In genomic region chr14:55854406-55855100, GRCm38 (mm10) we compare ENCODE assay signal across 7 mouse cellular contexts. TPM values are rescaled to one million over a fixed set of nuclear protein-coding genes. Genes with fewer than 3 reads are reported as not detected.
A peak's percentile ranks its signal among the peaks of the same experiment; 100 is the strongest.
DNase-seq lines count a peak whose midpoint lies in the region; ATAC-seq and TF ChIP-seq lines count a peak whose summit lies in the region.

No protein-coding gene starts in this region.

- H3K9ac ChIP-seq in heart, embryonic 12.5 days = peak overlapping the region; percentile 83
- H3K9ac ChIP-seq in liver, embryonic 15.5 days = peak overlapping the region; percentile 32
- peak overlapping the region; percentile 61 for H3K9ac ChIP-seq in neural tube, embryonic 14.5 days (replicated peaks; ENCODE audit: low read depth, low read length)

- peaks cover 37% of the 10 kb centered on the region for H3K4me1 ChIP-seq in G1E (ENCODE audit: insufficient read depth, low read depth, low read length)
- peaks cover 64% of the 10 kb centered on the region for H3K4me1 ChIP-seq in heart, embryonic 12.5 days (replicated peaks)
- H3K4me1 ChIP-seq in liver, embryonic 15.5 days (replicated peaks) = peaks cover 34% of the 10 kb centered on the region
- peaks cover 25% of the 10 kb centered on the region for H3K4me1 ChIP-seq in neural tube, embryonic 14.5 days (ENCODE audit: control insufficient read depth, insufficient read depth, low read length)

- TF ChIP-seq CTCF in G1E (IDR thresholded peaks at IDR 0.05; ENCODE audit: low read depth, low read length) = no peak

- H3K27ac ChIP-seq in heart, embryonic 12.5 days (ENCODE audit: poor library complexity, severe bottlenecking) = peak overlapping the region; percentile 98
- H3K27ac ChIP-seq in liver, embryonic 15.5 days (replicated peaks) = peak overlapping the region; percentile 53
- peak overlapping the region; percentile 78 for H3K27ac ChIP-seq in neural tube, embryonic 14.5 days (ENCODE audit: low read depth, low read length)

- no peaks in the 10 kb centered on the region for H3K36me3 ChIP-seq in G1E (replicated peaks)
- H3K36me3 ChIP-seq in heart, embryonic 12.5 days = peaks cover 15% of the 10 kb centered on the region; the same call in 1 of the 2 replicates
- H3K36me3 ChIP-seq in liver, embryonic 15.5 days (replicated peaks) = no peaks in the 10 kb centered on the region
- no peaks in the 10 kb centered on the region for H3K36me3 ChIP-seq in neural tube, embryonic 14.5 days (ENCODE audit: control insufficient read depth, insufficient read depth, low read length)

- no peaks in the 10 kb centered on the region for H3K9me3 ChIP-seq in G1E (replicated peaks)
- no peaks in the 10 kb centered on the region for H3K9me3 ChIP-seq in heart, embryonic 12.5 days (replicated peaks)
- no peaks in the 10 kb centered on the region for H3K9me3 ChIP-seq in liver, embryonic 15.5 days (replicated peaks)
- no peaks in the 10 kb centered on the region for H3K9me3 ChIP-seq in neural tube, embryonic 14.5 days (ENCODE audit: control insufficient read depth, low read length)

- H3K27me3 ChIP-seq in G1E (ENCODE audit: insufficient read depth, low read length) = peaks cover 73% of the 10 kb centered on the region
- H3K27me3 ChIP-seq in heart, embryonic 12.5 days (replicated peaks) = no peaks in the 10 kb centered on the region
- peaks cover 31% of the 10 kb centered on the region for H3K27me3 ChIP-seq in liver, embryonic 15.5 days
- no peaks in the 10 kb centered on the region for H3K27me3 ChIP-seq in neural tube, embryonic 14.5 days (ENCODE audit: control insufficient read depth, insufficient read depth, low read length)

- peak; percentile 46; the same call in 1 of the 2 replicates for ATAC-seq in G1E (ENCODE audit: extremely low read depth, insufficient number of reproducible peaks, low FRiP score, poor library complexity, severe bottlenecking)
- ATAC-seq in heart, embryonic 12.5 days (ENCODE audit: insufficient number of reproducible peaks, low FRiP score) = no peak
- no peak for ATAC-seq in liver, embryonic 15.5 days (ENCODE audit: insufficient read depth)
- ATAC-seq in neural tube, embryonic 14.5 days (ENCODE audit: low read depth) = peak; percentile 32; the same call in 1 of the 2 replicates
- no peak for ATAC-seq in cerebellum, adult (ENCODE audit: insufficient number of reproducible peaks, low FRiP score, low TSS enrichment)

- DNase-seq in 416B (ENCODE audit: low read depth) (peak; percentile 62), G1E (ENCODE audit: low spot score) (peak; percentile 33)
- no peak for DNase-seq in left cerebral cortex, adult 8-10 months (ENCODE audit: low spot score in 2 of 2)

- peak overlapping the region; percentile 83 for H3K4me2 ChIP-seq in heart, embryonic 12.5 days
- peak overlapping the region; percentile 72 for H3K4me2 ChIP-seq in liver, embryonic 15.5 days
- H3K4me2 ChIP-seq in neural tube, embryonic 14.5 days (ENCODE audit: low read depth, low read length) = peak overlapping the region; percentile 89

- H3K4me3 ChIP-seq in G1E (ENCODE audit: low read depth, low read length) = peak overlapping the region; percentile 71
- peak overlapping the region; percentile 64 for H3K4me3 ChIP-seq in heart, embryonic 12.5 days
- peak overlapping the region; percentile 57 for H3K4me3 ChIP-seq in liver, embryonic 15.5 days (replicated peaks)
- peak overlapping the region; percentile 57 for H3K4me3 ChIP-seq in neural tube, embryonic 14.5 days (ENCODE audit: low read depth, low read length)

- under 1% methylated on average over 9 of the region's 9 CpGs for WGBS in heart, embryonic 12.5 days
- 3% methylated on average over 9 of the region's 9 CpGs for WGBS in liver, embryonic 15.5 days (ENCODE audit: insufficient replicate concordance)
- WGBS in neural tube, embryonic 14.5 days = 2% methylated on average over 9 of the region's 9 CpGs

RNA-seq across cellular contexts. Expression of gene Nynrin, which starts 0.7 kb away (rescaled TPM):
- 4.5 and 5.6 TPM in 2 replicates for total RNA-seq in G1E (2014; fragmentation: Nextera tagmentation)
- 3.0 TPM in 2 replicates for total RNA-seq in G1E (2017)
- polyA plus RNA-seq in G1E (2012) = 3.7 and 4.2 TPM in 2 replicates
- polyA plus RNA-seq in heart, embryonic 12.5 days (2016; fragmentation: Nextera tagmentation; extraction: Ambion mirVana) = 33.3 and 38.2 TPM in 2 replicates
- polyA plus RNA-seq in liver, embryonic 15.5 days (2015; fragmentation: Nextera tagmentation; extraction: Ambion mirVana) = 2.0 and 2.1 TPM in 2 replicates
- polyA plus RNA-seq in neural tube, embryonic 14.5 days (2014; fragmentation: Nextera tagmentation; extraction: Ambion mirVana) = 5.8 and 10.2 TPM in 2 replicates
- total RNA-seq in left cerebral cortex, adult 8-10 months (2022) = 10 to 100 TPM in 2 of 4 experiments, 1 to 10 TPM in 2; 7.3 to 13.3 (median 11.3) TPM

RNA-seq across cellular contexts. Expression of gene Cbln3, which starts 29.6 kb away (rescaled TPM):
- total RNA-seq in G1E (2014; fragmentation: Nextera tagmentation) (0.53 TPM in 1 of 2 replicates, not detected in the other), G1E (2017) (0.58 and 0.66 TPM in 2 replicates)
- 0.20 and 0.35 TPM in 2 replicates for polyA plus RNA-seq in G1E (2012)
- polyA plus RNA-seq in heart, embryonic 12.5 days (2016; fragmentation: Nextera tagmentation; extraction: Ambion mirVana) = 0.32 and 0.57 TPM in 2 replicates
- 0.20 and 0.31 TPM in 2 replicates for polyA plus RNA-seq in liver, embryonic 15.5 days (2015; fragmentation: Nextera tagmentation; extraction: Ambion mirVana)
- 0.24 and 0.91 TPM in 2 replicates for polyA plus RNA-seq in neural tube, embryonic 14.5 days (2014; fragmentation: Nextera tagmentation; extraction: Ambion mirVana)
- under 1 TPM; 0.09 to 0.52 (median 0.23) TPM for total RNA-seq in left cerebral cortex, adult 8-10 months (2022)

RNA-seq across cellular contexts. Expression of gene Khnyn, which starts 30.2 kb away (rescaled TPM):
- total RNA-seq in G1E (2014; fragmentation: Nextera tagmentation) (25.6 and 29.4 TPM in 2 replicates), G1E (2017) (75.1 and 81.7 TPM in 2 replicates)
- 12.6 and 15.5 TPM in 2 replicates for polyA plus RNA-seq in G1E (2012)
- polyA plus RNA-seq in heart, embryonic 12.5 days (2016; fragmentation: Nextera tagmentation; extraction: Ambion mirVana) = 19.8 TPM in 2 replicates
- polyA plus RNA-seq in liver, embryonic 15.5 days (2015; fragmentation: Nextera tagmentation; extraction: Ambion mirVana) = 8.6 and 10.1 TPM in 2 replicates
- polyA plus RNA-seq in neural tube, embryonic 14.5 days (2014; fragmentation: Nextera tagmentation; extraction: Ambion mirVana) = 5.9 and 7.3 TPM in 2 replicates
- total RNA-seq in left cerebral cortex, adult 8-10 months (2022) = 10 to 100 TPM; 12.7 to 15.8 (median 13.0) TPM

RNA-seq across cellular contexts. Expression of gene Nfatc4, which starts 31.6 kb away (rescaled TPM):
- not detected in 2 replicates for total RNA-seq in G1E (2014; fragmentation: Nextera tagmentation)
- 0.12 and 0.71 TPM in 2 replicates for total RNA-seq in G1E (2017)
- 0.04 TPM in 1 of 2 replicates, not detected in the other for polyA plus RNA-seq in G1E (2012)
- 17.5 and 18.6 TPM in 2 replicates for polyA plus RNA-seq in heart, embryonic 12.5 days (2016; fragmentation: Nextera tagmentation; extraction: Ambion mirVana)
- polyA plus RNA-seq in liver, embryonic 15.5 days (2015; fragmentation: Nextera tagmentation; extraction: Ambion mirVana) = 0.67 and 0.86 TPM in 2 replicates
- polyA plus RNA-seq in neural tube, embryonic 14.5 days (2014; fragmentation: Nextera tagmentation; extraction: Ambion mirVana) = 5.5 and 10.4 TPM in 2 replicates
- 1 to 10 TPM; 1.0 to 2.7 (median 2.1) TPM for total RNA-seq in left cerebral cortex, adult 8-10 months (2022)

RNA-seq across cellular contexts. Expression of gene Sdr39u1, which starts 45.5 kb away (rescaled TPM):
- total RNA-seq in G1E (2014; fragmentation: Nextera tagmentation) (not detected in 2 replicates), G1E (2017) (2.2 and 2.8 TPM in 2 replicates)
- polyA plus RNA-seq in G1E (2012) = not detected in 2 replicates
- 38.2 and 40.4 TPM in 2 replicates for polyA plus RNA-seq in heart, embryonic 12.5 days (2016; fragmentation: Nextera tagmentation; extraction: Ambion mirVana)
- 12.8 and 15.5 TPM in 2 replicates for polyA plus RNA-seq in liver, embryonic 15.5 days (2015; fragmentation: Nextera tagmentation; extraction: Ambion mirVana)
- 138 and 163 TPM in 2 replicates for polyA plus RNA-seq in neural tube, embryonic 14.5 days (2014; fragmentation: Nextera tagmentation; extraction: Ambion mirVana)
- 100 to 1,000 TPM; 101 to 123 (median 111) TPM for total RNA-seq in left cerebral cortex, adult 8-10 months (2022)

Comparison
In these comparisons a context has a peak if more than half of its experiments do, and no peak if none do; other contexts are left out.
1. DNase-seq: peak in 416B (single experiment) and G1E (single experiment); none in left cerebral cortex, adult 8-10 months (0 of 2).
2. ATAC-seq: peak in G1E (single experiment) and neural tube, embryonic 14.5 days (single experiment); none in heart, embryonic 12.5 days (single experiment), liver, embryonic 15.5 days (single experiment) and cerebellum, adult (single experiment).
3. H3K9ac ChIP-seq: peak in every context shown above with its lines; median percentile 83 in heart, embryonic 12.5 days; 61 in neural tube, embryonic 14.5 days; 32 in liver, embryonic 15.5 days.
4. Peak in every context shown above with its lines, with median percentiles within 50 percentile points of each other: H3K4me3 ChIP-seq, H3K27ac ChIP-seq and H3K4me2 ChIP-seq.